Mouse (Mus musculus) lung, adult 18-20 months (tissue): ENCODE measurements around the gene Klk15.
A peak's percentile ranks its signal among the peaks of the same experiment; 100 is the strongest.
"Not testable (repeated sequence)": the region's sequence is repeated elsewhere in the genome, so short reads cannot be mapped to it uniquely, and the experiment has no call there.

Experiments used
- DNase-seq, 2 experiments: peaks; one replicate each; pipeline ENCODE4 v3.0.0; 2022; ENCODE audit warnings: mixed read lengths in 2 of 2

Klk15 gene

GRCm38 (mm10) chr7:43933440-43933839 is at the start of gene Klk15:
Gene Klk15 (plus strand): TSS chr7:43933740.
- DNase-seq = no peak

- no peak for DNase-seq
Observed at GRCm38 (mm10) chr7:43891365-43891764, 42.2 kb upstream of the Klk15 start.

- DNase-seq = no peak
Observed at GRCm38 (mm10) chr7:43891788-43892187, 41.8 kb upstream of the Klk15 start.

GRCm38 (mm10) chr7:43894836-43895235 is 38.7 kb upstream of the Klk15 start:
- DNase-seq = peak; percentile 69 to 81

- peak in 1 of 2 experiments; percentile 23 for DNase-seq
Observed at GRCm38 (mm10) chr7:43914821-43915220, 18.7 kb upstream of the Klk15 start.

- DNase-seq = no peak
Observed at GRCm38 (mm10) chr7:43918426-43918825, 15.1 kb upstream of the Klk15 start.

GRCm38 (mm10) chr7:43918871-43919270 is 14.7 kb upstream of the Klk15 start:
- no peak for DNase-seq

- peak; percentile 57 to 62 for DNase-seq
Observed at GRCm38 (mm10) chr7:43919559-43920451, 13.7 kb upstream of the Klk15 start.

- peak in 1 of 2 experiments; percentile 8 for DNase-seq
Observed at GRCm38 (mm10) chr7:43920582-43920981, 13.0 kb upstream of the Klk15 start.

- DNase-seq = no peak
Observed at GRCm38 (mm10) chr7:43921087-43921486, 12.5 kb upstream of the Klk15 start.

GRCm38 (mm10) chr7:43921941-43922340 is 11.6 kb upstream of the Klk15 start:
- DNase-seq = no peak

- no peak for DNase-seq
Observed at GRCm38 (mm10) chr7:43925985-43926384, 7.6 kb upstream of the Klk15 start.

- DNase-seq = peak in 1 of 2 experiments; percentile 10
Observed at GRCm38 (mm10) chr7:43928521-43928920, 5.0 kb upstream of the Klk15 start.

GRCm38 (mm10) chr7:43932337-43932736 is 1.2 kb upstream of the Klk15 start:
- no peak for DNase-seq

- DNase-seq = no peak
Observed at GRCm38 (mm10) chr7:43934747-43935146, 1.2 kb downstream of the Klk15 start.

GRCm38 (mm10) chr7:43936551-43936950 is 3.0 kb downstream of the Klk15 start:
- no peak for DNase-seq

- DNase-seq = not testable (repeated sequence)
Observed at GRCm38 (mm10) chr7:43942293-43942692, 8.8 kb downstream of the Klk15 start.

GRCm38 (mm10) chr7:43944727-43945264 is 11.3 kb downstream of the Klk15 start:
- DNase-seq = peak in 1 of 2 experiments; percentile 11

- no peak for DNase-seq
Observed at GRCm38 (mm10) chr7:43950364-43950763, 16.8 kb downstream of the Klk15 start, which contains the start of gene Klk1b8. Gene Klk1b8 (plus strand): TSS chr7:43950664.

GRCm38 (mm10) chr7:43952703-43953102 is 19.2 kb downstream of the Klk15 start:
- DNase-seq = no peak

- no peak for DNase-seq
Observed at GRCm38 (mm10) chr7:43966451-43966850, 32.9 kb downstream of the Klk15 start, which contains the start of gene Klk1b1. Gene Klk1b1 (plus strand): TSS chr7:43966751.

- DNase-seq = no peak
Observed at GRCm38 (mm10) chr7:43967058-43967457, 33.5 kb downstream of the Klk15 start.

- no peak for DNase-seq
Observed at GRCm38 (mm10) chr7:43967612-43968011, 34.1 kb downstream of the Klk15 start.

- not testable (repeated sequence) for DNase-seq
Observed at GRCm38 (mm10) chr7:43975761-43976160, 42.2 kb downstream of the Klk15 start, which contains the start of gene Klk1b9. Gene Klk1b9 (plus strand): TSS chr7:43976061.
